In genomic region chr9:34957691-34958090, GRCm38 (mm10) we compare ENCODE assay signal across 11 mouse cellular contexts.
DNase-seq lines count a peak whose midpoint lies in the region; ATAC-seq and TF ChIP-seq lines count a peak whose summit lies in the region.
"Had no signal": no experiment of that assay in that cellular context is flagged by ENCODE, and none has a peak within 500 bp of the region (broad histone marks: within the 10 kb centered on the region; RNA-seq: fewer than 3 reads in every experiment).

No protein-coding gene starts in this region.

- no peaks in the 10 kb centered on the region for H3K9me3 ChIP-seq in heart, embryonic 10.5 days
- H3K9me3 ChIP-seq in forebrain, embryonic 16.5 days (ENCODE audit: control insufficient read depth, low read length): no peaks in the 10 kb centered on the region
- H3K9me3 ChIP-seq: kidney, embryonic 15.5 days had no signal

- 0 out of 2 replicates have a peak, but pooled peaks cover 2% of the 10 kb centered on the region for H3K27me3 ChIP-seq in heart, embryonic 10.5 days (ENCODE audit: insufficient read depth, poor library complexity, severe bottlenecking)
- no peaks in the 10 kb centered on the region for H3K27me3 ChIP-seq in forebrain, embryonic 16.5 days (replicated peaks; ENCODE audit: control insufficient read depth, insufficient read depth, low read length)
- H3K27me3 ChIP-seq in thymus, adult 2 months (ENCODE audit: control insufficient read depth, insufficient read depth, low read length): no peaks in the 10 kb centered on the region
- H3K27me3 ChIP-seq: kidney, embryonic 15.5 days had no signal

- 77% methylated on average over 6 of the region's 6 CpGs for WGBS in heart, embryonic 10.5 days
- WGBS in forebrain, embryonic 16.5 days: 43% methylated on average over 6 of the region's 6 CpGs
- WGBS in thymus, adult 2 months: 88% methylated on average over 6 of the region's 6 CpGs

- H3K4me3 ChIP-seq in heart, embryonic 10.5 days: no peak overlapping the region
- H3K4me3 ChIP-seq in forebrain, embryonic 16.5 days (replicated peaks; ENCODE audit: low read length): no peak overlapping the region
- H3K4me3 ChIP-seq in thymus, adult 2 months (ENCODE audit: control insufficient read depth, insufficient read depth, low read length): no peak overlapping the region
- H3K4me3 ChIP-seq: kidney, embryonic 15.5 days had no signal

- no peak for TF ChIP-seq POLR2A in thymus, adult 2 months (IDR thresholded peaks at IDR 0.05; ENCODE audit: control insufficient read depth, extremely low read depth, insufficient read depth, low read length, poor library complexity)

- no peaks in the 10 kb centered on the region for H3K36me3 ChIP-seq in heart, embryonic 10.5 days
- H3K36me3 ChIP-seq in forebrain, embryonic 16.5 days (ENCODE audit: control insufficient read depth, insufficient read depth): no peaks in the 10 kb centered on the region
- H3K36me3 ChIP-seq in thymus, adult 2 months (ENCODE audit: control insufficient read depth, insufficient read depth, low read length): no peaks in the 10 kb centered on the region
- H3K36me3 ChIP-seq: kidney, embryonic 15.5 days had no signal

- peak; percentile 31 to 40 for DNase-seq in heart, adult 18-20 months
- DNase-seq in heart, embryonic 10.5 days (ENCODE audit: low spot score): no peak
- peak; percentile 78 for DNase-seq in brain, adult 2 months (ENCODE audit: low read depth, low spot score)
- DNase-seq in right cerebral cortex, postnatal 10 days (ENCODE audit: low spot score in 2 of 2): peak; percentile 69 to 81
- no peak for DNase-seq in thymus, adult 2 months
- DNase-seq in kidney, adult 9 months: no peak
- DNase-seq: gastrocnemius, postnatal 25 days; liver, postnatal 0 days had no signal

- no peak for TF ChIP-seq CTCF in thymus, adult 2 months (IDR thresholded peaks at IDR 0.05; ENCODE audit: borderline replicate concordance, control insufficient read depth, extremely low read depth, insufficient read depth, low read length, poor library complexity)

- H3K27ac ChIP-seq in heart, embryonic 10.5 days: no peak overlapping the region
- peak overlapping the region; percentile 66 for H3K27ac ChIP-seq in forebrain, embryonic 16.5 days (ENCODE audit: low read length)
- no peak overlapping the region for H3K27ac ChIP-seq in thymus, adult 2 months (ENCODE audit: control insufficient read depth, insufficient read depth, low read length)
- H3K27ac ChIP-seq: hindbrain, embryonic 14.5 days; kidney, embryonic 15.5 days had no signal

- H3K9ac ChIP-seq in forebrain, embryonic 16.5 days (replicated peaks; ENCODE audit: low read depth, low read length): no peak overlapping the region
- H3K9ac ChIP-seq: hindbrain, embryonic 14.5 days; kidney, embryonic 15.5 days; liver, postnatal 0 days had no signal

- ATAC-seq in forebrain, embryonic 16.5 days: peak; percentile 66
- ATAC-seq: liver, postnatal 0 days had no signal

- H3K4me2 ChIP-seq in forebrain, embryonic 16.5 days (ENCODE audit: low read length): no peak overlapping the region
- H3K4me2 ChIP-seq: hindbrain, embryonic 14.5 days; kidney, embryonic 15.5 days had no signal

- H3K4me1 ChIP-seq in heart, embryonic 10.5 days: peaks cover 9% of the 10 kb centered on the region; the same call in 1 of the 2 replicates
- peaks cover 8% of the 10 kb centered on the region for H3K4me1 ChIP-seq in forebrain, embryonic 16.5 days (replicated peaks; ENCODE audit: control insufficient read depth, insufficient read depth, low read length)
- H3K4me1 ChIP-seq in thymus, adult 2 months (replicated peaks; ENCODE audit: control insufficient read depth, insufficient read depth, low read length): no peaks in the 10 kb centered on the region

Comparison
In these comparisons a context has a peak if more than half of its experiments do, and no peak if none do; other contexts are left out.
1. DNase-seq: peak in heart, adult 18-20 months (2 of 2), brain, adult 2 months (single experiment) and right cerebral cortex, postnatal 10 days (2 of 2); none in heart, embryonic 10.5 days (single experiment), thymus, adult 2 months (single experiment) and kidney, adult 9 months (single experiment).